Mouse (Mus musculus): Measurements from ENCODE around the gene Hexim2. TPM values are rescaled to one million over a fixed set of nuclear protein-coding genes. Genes with fewer than 3 reads are reported as not detected.

Hexim2 gene
- polyA plus RNA-seq, 1 experiment from 2014 or later = 7.9 TPM

GRCm38 (mm10) chr11:103114270-103114943, 17.8 kb upstream of the Hexim2 start:
- DNase-seq (ENCODE audit: low spot score) = no peak
- H3K9me3 ChIP-seq = no peaks in the 10 kb centered on the region
- H3K27ac ChIP-seq = peak overlapping the region; percentile 90
- WGBS = 86% methylated on average over 11 of the region's 11 CpGs
- H3K4me1 ChIP-seq = peaks cover 47% of the 10 kb centered on the region
- H3K27me3 ChIP-seq (ENCODE audit: insufficient read depth, poor library complexity, severe bottlenecking) = peaks cover 7% of the 10 kb centered on the region; the same call in 1 of the 2 replicates
- no peaks in the 10 kb centered on the region for H3K36me3 ChIP-seq
- peak overlapping the region; percentile 69 for H3K4me3 ChIP-seq

- Histone ChIP-seq H3K9me3 (no peaks in the 10 kb centered on the region), H3K27ac (peak overlapping the region; percentile 90), H3K4me3 (peak overlapping the region; percentile 69), H3K4me1 (peaks cover 47% of the 10 kb centered on the region), H3K27me3 (ENCODE audit: insufficient read depth, poor library complexity, severe bottlenecking) (peaks cover 7% of the 10 kb centered on the region; the same call in 1 of the 2 replicates), H3K36me3 (no peaks in the 10 kb centered on the region)
- under 1% methylated on average over 34 of the region's 34 CpGs for WGBS
- DNase-seq (ENCODE audit: low spot score) = peak; percentile 95
Observed at GRCm38 (mm10) chr11:103115163-103116007, 16.8 kb upstream of the Hexim2 start.

- Histone ChIP-seq H3K4me3 (peak within 1 kb of the TSS; percentile 69), H3K27ac (peak within 1 kb of the TSS; percentile 90), H3K4me1 (peaks cover 44% of the 10 kb centered on the region), H3K27me3 (ENCODE audit: insufficient read depth, poor library complexity, severe bottlenecking) (peaks cover 2% of the 10 kb centered on the region; the same call in 1 of the 2 replicates), H3K9me3 (no peaks in the 10 kb centered on the region), H3K36me3 (no peaks in the 10 kb centered on the region)
- under 1% methylated on average over 53 of the region's 53 CpGs for WGBS
- peak; percentile 100 for DNase-seq (ENCODE audit: low spot score)
Observed at GRCm38 (mm10) chr11:103116008-103116818, 16.0 kb upstream of the Hexim2 start, which contains the start of gene Hexim1. Hexim1 (plus strand) TSS chr11:103116231.

- Histone ChIP-seq H3K4me1 (peaks cover 35% of the 10 kb centered on the region), H3K4me3 (peak overlapping the region; percentile 69), H3K36me3 (no peaks in the 10 kb centered on the region), H3K27ac (peak overlapping the region; percentile 90), H3K27me3 (ENCODE audit: insufficient read depth, poor library complexity, severe bottlenecking) (no peaks in the 10 kb centered on the region), H3K9me3 (no peaks in the 10 kb centered on the region)
- peak; percentile 93 for DNase-seq (ENCODE audit: low spot score)
- WGBS = under 1% methylated on average over 35 of the region's 35 CpGs
Observed at GRCm38 (mm10) chr11:103116959-103117590, 15.2 kb upstream of the Hexim2 start.

GRCm38 (mm10) chr11:103117591-103118009, 14.6 kb upstream of the Hexim2 start:
- peaks cover 30% of the 10 kb centered on the region for H3K4me1 ChIP-seq
- WGBS = under 1% methylated on average over 38 of the region's 38 CpGs
- no peak for DNase-seq (ENCODE audit: low spot score)
- H3K27ac ChIP-seq = peak overlapping the region; percentile 90
- H3K27me3 ChIP-seq (ENCODE audit: insufficient read depth, poor library complexity, severe bottlenecking) = no peaks in the 10 kb centered on the region
- H3K9me3 ChIP-seq = no peaks in the 10 kb centered on the region
- H3K4me3 ChIP-seq = peak overlapping the region; percentile 69
- H3K36me3 ChIP-seq = no peaks in the 10 kb centered on the region

GRCm38 (mm10) chr11:103118866-103119265, 13.4 kb upstream of the Hexim2 start:
- peaks cover 26% of the 10 kb centered on the region for H3K4me1 ChIP-seq
- no peak overlapping the region for H3K4me3 ChIP-seq
- H3K9me3 ChIP-seq = no peaks in the 10 kb centered on the region
- no peak for DNase-seq (ENCODE audit: low spot score)
- no peak overlapping the region for H3K27ac ChIP-seq
- 87% methylated on average over 2 of the region's 2 CpGs for WGBS
- no peaks in the 10 kb centered on the region for H3K36me3 ChIP-seq
- no peaks in the 10 kb centered on the region for H3K27me3 ChIP-seq (ENCODE audit: insufficient read depth, poor library complexity, severe bottlenecking)

- WGBS = 55% methylated on average over 5 of the region's 5 CpGs
- Histone ChIP-seq H3K36me3 (no peaks in the 10 kb centered on the region), H3K27ac (no peak overlapping the region), H3K4me1 (peaks cover 24% of the 10 kb centered on the region), H3K9me3 (no peaks in the 10 kb centered on the region), H3K4me3 (no peak overlapping the region), H3K27me3 (ENCODE audit: insufficient read depth, poor library complexity, severe bottlenecking) (no peaks in the 10 kb centered on the region)
- DNase-seq (ENCODE audit: low spot score) = no peak
Observed at GRCm38 (mm10) chr11:103119609-103120008, 12.6 kb upstream of the Hexim2 start.

GRCm38 (mm10) chr11:103120315-103120714, 11.9 kb upstream of the Hexim2 start:
- no peak for DNase-seq (ENCODE audit: low spot score)
- H3K4me3 ChIP-seq = no peak overlapping the region
- H3K9me3 ChIP-seq = no peaks in the 10 kb centered on the region
- WGBS = 63% methylated on average over 5 of the region's 5 CpGs
- no peaks in the 10 kb centered on the region for H3K27me3 ChIP-seq (ENCODE audit: insufficient read depth, poor library complexity, severe bottlenecking)
- no peaks in the 10 kb centered on the region for H3K36me3 ChIP-seq
- H3K4me1 ChIP-seq = peaks cover 19% of the 10 kb centered on the region
- H3K27ac ChIP-seq = no peak overlapping the region

GRCm38 (mm10) chr11:103132576-103133455, 587 bp downstream of the Hexim2 start:
- WGBS = under 1% methylated on average over 54 of the region's 58 CpGs
- Histone ChIP-seq H3K36me3 (no peaks in the 10 kb centered on the region), H3K4me1 (peaks cover 46% of the 10 kb centered on the region), H3K9me3 (no peaks in the 10 kb centered on the region), H3K4me3 (peak overlapping the region; percentile 97), H3K27me3 (ENCODE audit: insufficient read depth, poor library complexity, severe bottlenecking) (no peaks in the 10 kb centered on the region), H3K27ac (peak overlapping the region; percentile 100)
- peak; percentile 99 for DNase-seq (ENCODE audit: low spot score)

- Histone ChIP-seq H3K4me1 (peaks cover 46% of the 10 kb centered on the region), H3K27me3 (ENCODE audit: insufficient read depth, poor library complexity, severe bottlenecking) (no peaks in the 10 kb centered on the region), H3K27ac (peak overlapping the region; percentile 84), H3K36me3 (peaks cover 3% of the 10 kb centered on the region), H3K9me3 (no peaks in the 10 kb centered on the region), H3K4me3 (peak overlapping the region; percentile 97)
- 54% methylated on average over 6 of the region's 6 CpGs for WGBS
- DNase-seq (ENCODE audit: low spot score) = no peak
Observed at GRCm38 (mm10) chr11:103133456-103134185, 1.4 kb downstream of the Hexim2 start.

GRCm38 (mm10) chr11:103134221-103134620, 2.0 kb downstream of the Hexim2 start:
- no peaks in the 10 kb centered on the region for H3K27me3 ChIP-seq (ENCODE audit: insufficient read depth, poor library complexity, severe bottlenecking)
- H3K4me1 ChIP-seq = peaks cover 46% of the 10 kb centered on the region
- H3K27ac ChIP-seq = peak overlapping the region; percentile 84
- 76% methylated on average over 3 of the region's 3 CpGs for WGBS
- H3K36me3 ChIP-seq = peaks cover 9% of the 10 kb centered on the region
- no peaks in the 10 kb centered on the region for H3K9me3 ChIP-seq
- H3K4me3 ChIP-seq = 0 out of 2 replicates have a peak overlapping the region, but pooled peaks have one; percentile 97
- no peak for DNase-seq (ENCODE audit: low spot score)

All from heart, embryonic 10.5 days (tissue).